Mouse (Mus musculus) kidney, embryonic 14.5 days (tissue): ENCODE data around the gene Stard13. TPM values are rescaled to one million over a fixed set of nuclear protein-coding genes. Genes with fewer than 3 reads are reported as not detected.

Source experiments
- ATAC-seq: fragments of 200-750 bp; cut with Nextera tagmentation; 2 replicates; pipeline ENCODE4 v1.8.0; 2017; ENCODE audit warnings: moderate number of reproducible peaks, mild to moderate bottlenecking, moderate TSS enrichment, moderate library complexity; ENCODE audit not compliant: low FRiP score, low TSS enrichment
- H3K27ac ChIP-seq: fragments of 300-500 bp; sonication (generic); 2 replicates; pipeline ENCODE4 v1.5.1; 2014; ENCODE audit warnings: low read depth, mild to moderate bottlenecking, low read length, moderate library complexity, mixed read lengths
- H3K27me3 ChIP-seq: fragments of 300-500 bp; sonication (generic); 2 replicates; pipeline ENCODE4 v1.6.1; 2014; ENCODE audit warnings: mild to moderate bottlenecking, low read length; ENCODE audit not compliant: control insufficient read depth, insufficient read depth
- H3K36me3 ChIP-seq: fragments of 300-500 bp; sonication (generic); 2 replicates; pipeline ENCODE4 v1.6.1; 2014; ENCODE audit warnings: low read length, mixed read lengths; ENCODE audit not compliant: control insufficient read depth, insufficient read depth
- H3K4me1 ChIP-seq: fragments of 300-500 bp; sonication (generic); 2 replicates; pipeline ENCODE4 v1.6.1; 2014; ENCODE audit warnings: low read length, mixed read lengths; ENCODE audit not compliant: control insufficient read depth, insufficient read depth
- H3K4me2 ChIP-seq: fragments of 300-500 bp; sonication (generic); replicated peaks from 2 replicates; pipeline ENCODE4 v1.6.1; 2014; ENCODE audit warnings: low read depth, mild to moderate bottlenecking, low read length
- H3K4me3 ChIP-seq: fragments of 300-500 bp; sonication (generic); 2 replicates; pipeline ENCODE4 v1.5.1; 2014; ENCODE audit warnings: mild to moderate bottlenecking, low read length
- H3K9ac ChIP-seq: fragments of 300-500 bp; sonication (generic); 2 replicates; pipeline ENCODE4 v1.6.1; 2014; ENCODE audit warnings: low read depth, mild to moderate bottlenecking, low read length, moderate library complexity
- H3K9me3 ChIP-seq: fragments of 300-500 bp; sonication (generic); 2 replicates; pipeline ENCODE4 v1.6.1; 2016; ENCODE audit warnings: low read length; ENCODE audit not compliant: control insufficient read depth
- WGBS: fragments of 180-500 bp; shearing (Covaris S2); extraction: QIAGEN DNeasy Blood & Tissue Kit; methylation state at CpG from one replicate; pipeline ENCODE4 v1.1.7; 2014; 5-methylcytosine and 5-hydroxymethylcytosine counted together
- polyA plus RNA-seq: library from polyadenylated mRNA; unstranded; fragments of >200 nt; fragmentation: Nextera tagmentation; extraction: Ambion mirVana; gene quantifications from 2 replicates; pipeline ENCODE4 v1.2.1, GENCODE M21; 2014

The Stard13 gene
- polyA plus RNA-seq, 1 experiment from 2014 or later: 7.4 TPM

GRCm38 (mm10) chr5:151232576-151233299 is 898 bp downstream of the Stard13 start:
- no peak for ATAC-seq
- Histone ChIP-seq H3K27ac (no peak overlapping the region), H3K9ac (peak overlapping the region; percentile 69), H3K36me3 (no peaks in the 10 kb centered on the region), H3K4me2 (peak overlapping the region; percentile 98), H3K9me3 (no peaks in the 10 kb centered on the region), H3K4me1 (peaks cover 4% of the 10 kb centered on the region; the same call in 1 of the 2 replicates), H3K4me3 (peak overlapping the region; percentile 59), H3K27me3 (no peaks in the 10 kb centered on the region)
- 25% methylated on average over 12 of the region's 13 CpGs for WGBS

- no peaks in the 10 kb centered on the region for H3K36me3 ChIP-seq
- no peak overlapping the region for H3K4me2 ChIP-seq
- H3K27ac ChIP-seq: no peak overlapping the region
- H3K27me3 ChIP-seq: no peaks in the 10 kb centered on the region
- no peaks in the 10 kb centered on the region for H3K9me3 ChIP-seq
- ATAC-seq: no peak
- peaks cover 4% of the 10 kb centered on the region; the same call in 1 of the 2 replicates for H3K4me1 ChIP-seq
- H3K4me3 ChIP-seq: no peak overlapping the region
- WGBS: 94% methylated on average over 7 of the region's 7 CpGs
- H3K9ac ChIP-seq: no peak overlapping the region
Observed at GRCm38 (mm10) chr5:151231861-151232260, 1.8 kb downstream of the Stard13 start.

DNA sequence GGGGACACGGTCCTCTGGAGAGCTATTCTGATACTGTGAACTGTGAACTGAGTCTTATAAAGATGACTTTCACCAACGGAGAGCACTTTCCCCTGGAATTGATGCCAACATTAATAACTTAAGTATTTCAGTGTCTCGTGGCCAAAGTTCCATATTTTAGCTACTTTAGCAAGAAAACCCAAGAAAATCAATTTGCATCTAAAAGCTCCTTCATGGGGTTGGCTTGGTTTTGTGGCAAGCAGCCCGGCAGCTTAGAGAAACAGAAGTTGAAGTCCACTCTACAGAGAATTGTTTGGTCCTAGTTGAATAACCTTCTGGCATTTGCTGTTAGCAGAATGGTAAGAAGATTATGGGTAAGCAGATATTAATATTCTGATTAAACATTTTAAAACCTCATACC is 2.2 kb downstream of the Stard13 start:
- H3K9me3 ChIP-seq: no peaks in the 10 kb centered on the region
- H3K4me1 ChIP-seq: peaks cover 4% of the 10 kb centered on the region; the same call in 1 of the 2 replicates
- H3K27ac ChIP-seq: no peak overlapping the region
- H3K27me3 ChIP-seq: no peaks in the 10 kb centered on the region
- 83% methylated on average over 4 of the region's 4 CpGs for WGBS
- H3K4me3 ChIP-seq: no peak overlapping the region
- no peaks in the 10 kb centered on the region for H3K36me3 ChIP-seq
- no peak overlapping the region for H3K4me2 ChIP-seq
- H3K9ac ChIP-seq: no peak overlapping the region
- ATAC-seq: no peak

GRCm38 (mm10) chr5:151230427-151230826 is 3.2 kb downstream of the Stard13 start:
- H3K4me1 ChIP-seq: peaks cover 4% of the 10 kb centered on the region; the same call in 1 of the 2 replicates
- H3K9ac ChIP-seq: no peak overlapping the region
- ATAC-seq: no peak
- no peak overlapping the region for H3K4me3 ChIP-seq
- H3K27ac ChIP-seq: no peak overlapping the region
- H3K36me3 ChIP-seq: no peaks in the 10 kb centered on the region
- WGBS: 95% methylated on average over 4 of the region's 4 CpGs
- no peaks in the 10 kb centered on the region for H3K27me3 ChIP-seq
- H3K4me2 ChIP-seq: no peak overlapping the region
- H3K9me3 ChIP-seq: no peaks in the 10 kb centered on the region

GRCm38 (mm10) chr5:151228367-151229005 is 5.2 kb downstream of the Stard13 start:
- no peaks in the 10 kb centered on the region for H3K36me3 ChIP-seq
- ATAC-seq: peak; percentile 24; the same call in 1 of the 2 replicates
- H3K27me3 ChIP-seq: no peaks in the 10 kb centered on the region
- 74% methylated on average over 13 of the region's 13 CpGs for WGBS
- no peak overlapping the region for H3K4me2 ChIP-seq
- no peak overlapping the region for H3K9ac ChIP-seq
- no peaks in the 10 kb centered on the region for H3K9me3 ChIP-seq
- no peak overlapping the region for H3K4me3 ChIP-seq
- H3K4me1 ChIP-seq: no peaks in the 10 kb centered on the region
- H3K27ac ChIP-seq: no peak overlapping the region

GRCm38 (mm10) chr5:151223696-151224366 is 9.8 kb downstream of the Stard13 start:
- Histone ChIP-seq H3K9me3 (no peaks in the 10 kb centered on the region), H3K4me1 (peaks cover under 1% of the 10 kb centered on the region), H3K27me3 (no peaks in the 10 kb centered on the region), H3K36me3 (no peaks in the 10 kb centered on the region), H3K27ac (no peak overlapping the region), H3K4me2 (no peak overlapping the region), H3K9ac (no peak overlapping the region), H3K4me3 (no peak overlapping the region)
- 62% methylated on average over 4 of the region's 4 CpGs for WGBS
- ATAC-seq: no peak

DNA sequence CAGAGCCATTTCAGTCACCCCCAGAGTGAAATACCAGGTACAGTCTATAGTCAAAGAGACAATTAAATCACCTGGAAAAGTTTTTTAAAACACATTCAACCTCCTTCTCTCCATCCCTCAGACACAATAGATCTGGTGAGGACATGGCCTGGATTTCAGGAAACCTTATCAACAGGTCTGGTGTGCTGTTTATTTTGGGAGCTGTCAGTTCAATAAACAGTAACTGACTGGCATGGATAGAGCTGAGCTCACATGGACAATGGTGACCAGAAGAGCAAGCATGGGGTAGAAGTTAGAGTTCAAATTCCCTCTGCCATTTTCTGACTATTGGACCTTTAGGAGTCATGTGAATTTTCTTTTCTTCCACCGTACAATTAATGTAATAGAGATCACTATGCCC is 10.8 kb downstream of the Stard13 start:
- Histone ChIP-seq H3K9ac (no peak overlapping the region), H3K4me1 (peaks cover 5% of the 10 kb centered on the region), H3K36me3 (no peaks in the 10 kb centered on the region), H3K27ac (no peak overlapping the region), H3K4me3 (no peak overlapping the region), H3K4me2 (no peak overlapping the region), H3K27me3 (no peaks in the 10 kb centered on the region), H3K9me3 (no peaks in the 10 kb centered on the region)
- WGBS: 88% methylated on average over 1 of the region's 1 CpGs
- no peak for ATAC-seq

DNA sequence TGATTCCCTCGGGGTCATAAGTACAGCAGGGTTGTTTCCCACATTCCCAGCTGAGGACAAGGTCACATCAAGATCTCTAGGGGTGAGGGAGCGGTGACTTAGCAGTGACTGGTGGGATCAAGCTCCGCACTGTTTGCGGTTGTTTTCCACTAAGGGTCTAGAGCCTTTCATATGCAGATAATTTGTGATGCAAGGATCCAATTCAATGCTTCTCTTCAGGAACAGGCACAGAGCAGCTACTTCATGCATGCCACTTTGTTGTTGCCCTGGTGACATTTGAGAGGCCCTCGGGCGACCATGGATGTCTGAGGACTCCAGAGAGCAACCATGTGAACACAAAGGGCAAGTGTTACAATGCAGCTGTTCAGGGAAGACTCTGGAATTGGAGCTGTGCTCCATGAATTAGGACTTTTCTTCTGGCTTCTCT is 14.9 kb downstream of the Stard13 start:
- Histone ChIP-seq H3K9ac (no peak overlapping the region), H3K9me3 (no peaks in the 10 kb centered on the region), H3K27me3 (no peaks in the 10 kb centered on the region), H3K36me3 (no peaks in the 10 kb centered on the region), H3K4me2 (no peak overlapping the region), H3K4me1 (peaks cover 5% of the 10 kb centered on the region), H3K27ac (peak overlapping the region; percentile 7; the same call in 1 of the 2 replicates), H3K4me3 (no peak overlapping the region)
- ATAC-seq: peak; percentile 89
- 40% methylated on average over 6 of the region's 6 CpGs for WGBS

DNA sequence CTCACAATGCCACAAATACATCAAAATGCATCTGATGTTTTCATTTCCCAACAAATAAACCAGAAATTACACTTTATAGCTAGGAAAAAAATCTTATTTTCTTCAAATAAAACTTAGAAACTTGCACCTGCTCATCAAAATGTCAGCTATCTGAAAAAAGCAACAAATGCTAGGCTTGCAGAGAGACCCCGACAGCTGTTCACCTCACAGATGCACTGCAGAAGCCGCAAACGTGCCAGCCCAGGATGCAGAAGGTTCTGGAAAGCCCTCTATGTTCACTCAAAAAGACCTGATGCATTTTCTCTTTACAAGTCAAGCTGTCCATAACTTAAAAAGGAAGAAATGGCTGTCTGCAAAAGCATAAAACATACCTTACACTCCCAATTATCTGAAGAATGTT is 20.5 kb downstream of the Stard13 start:
- H3K4me3 ChIP-seq: no peak overlapping the region
- WGBS: 79% methylated on average over 3 of the region's 3 CpGs
- no peaks in the 10 kb centered on the region for H3K27me3 ChIP-seq
- ATAC-seq: no peak
- no peaks in the 10 kb centered on the region for H3K9me3 ChIP-seq
- H3K4me2 ChIP-seq: no peak overlapping the region
- H3K9ac ChIP-seq: no peak overlapping the region
- no peak overlapping the region for H3K27ac ChIP-seq
- H3K36me3 ChIP-seq: no peaks in the 10 kb centered on the region
- H3K4me1 ChIP-seq: no peaks in the 10 kb centered on the region
